Mouse (Mus musculus) hindbrain, embryonic 15.5 days (tissue): Measurements from ENCODE around the gene Gm1330. TPM values are rescaled to one million over a fixed set of nuclear protein-coding genes. Genes with fewer than 3 reads are reported as not detected.
"Not testable (repeated sequence)": the region's sequence is repeated elsewhere in the genome, so short reads cannot be mapped to it uniquely, and the experiment has no call there.

ENCODE experiments used
- ATAC-seq: fragments of 200-750 bp; cut with Nextera tagmentation; 2 replicates; pipeline ENCODE4 v1.8.0; 2017; ENCODE audit warnings: low read depth, moderate number of reproducible peaks, moderate TSS enrichment; ENCODE audit not compliant: low FRiP score
- H3K27ac ChIP-seq: fragments of 300-500 bp; sonication (generic); replicated peaks from 2 replicates; pipeline ENCODE4 v1.5.1; 2015; ENCODE audit warnings: mild to moderate bottlenecking, inconsistent platforms
- H3K27me3 ChIP-seq: fragments of 300-500 bp; sonication (generic); 2 replicates; pipeline ENCODE4 v1.6.1; 2015; ENCODE audit warnings: control low read depth, inconsistent platforms
- H3K36me3 ChIP-seq: fragments of 300-500 bp; sonication (generic); 2 replicates; pipeline ENCODE4 v1.6.1; 2015; ENCODE audit warnings: control low read depth, inconsistent platforms
- H3K4me1 ChIP-seq: fragments of 300-500 bp; sonication (generic); replicated peaks from 2 replicates; pipeline ENCODE4 v1.6.1; 2015; ENCODE audit warnings: control low read depth, inconsistent platforms
- H3K4me2 ChIP-seq: fragments of 300-500 bp; sonication (generic); 2 replicates; pipeline ENCODE4 v1.6.1; 2015; ENCODE audit warnings: moderate library complexity, mild to moderate bottlenecking, inconsistent platforms
- H3K4me3 ChIP-seq: fragments of 300-500 bp; sonication (generic); 2 replicates; pipeline ENCODE4 v1.5.1; 2015; ENCODE audit warnings: mild to moderate bottlenecking, inconsistent platforms
- H3K9ac ChIP-seq: fragments of 300-500 bp; sonication (generic); 2 replicates; pipeline ENCODE4 v1.6.1; 2015; ENCODE audit warnings: inconsistent platforms
- H3K9me3 ChIP-seq: fragments of 300-500 bp; sonication (generic); 2 replicates; pipeline ENCODE4 v1.6.1; 2016; ENCODE audit warnings: control low read depth, inconsistent platforms
- WGBS: fragments of 180-500 bp; shearing (Covaris S2); methylation state at CpG from one replicate; pipeline ENCODE4 v1.1.7; 2015; 5-methylcytosine and 5-hydroxymethylcytosine counted together
- polyA plus RNA-seq: library from polyadenylated mRNA; unstranded; fragments of >200 nt; fragmentation: Nextera tagmentation; extraction: Ambion mirVana; gene quantifications from 2 replicates; pipeline ENCODE4 v1.2.1, GENCODE M21; 2015

Gene Gm1330
- not detected in 2 replicates for polyA plus RNA-seq

GRCm38 (mm10) chr2:149003151-149003550 is at the start of gene Gm1330:
Gm1330 (minus strand) TSS chr2:149003251.
- Histone ChIP-seq H3K36me3 (no peaks in the 10 kb centered on the region), H3K4me3 (no peak within 1 kb of the TSS), H3K4me2 (no peak within 1 kb of the TSS), H3K9ac (no peak within 1 kb of the TSS), H3K27ac (no peak within 1 kb of the TSS), H3K4me1 (no peaks in the 10 kb centered on the region), H3K9me3 (no peaks in the 10 kb centered on the region), H3K27me3 (no peaks in the 10 kb centered on the region)
- no peak for ATAC-seq

- WGBS, result 78% methylated on average over 5 of the region's 5 CpGs
- H3K27me3 ChIP-seq, H3K4me1 ChIP-seq, ATAC-seq, H3K4me2 ChIP-seq, H3K9me3 ChIP-seq, H3K27ac ChIP-seq, H3K36me3 ChIP-seq, H3K4me3 ChIP-seq, H3K9ac ChIP-seq: not testable (repeated sequence)
Measured at GRCm38 (mm10) chr2:149017137-149017536, 14.1 kb upstream of the Gm1330 start, which contains the start of gene Gm10750. Gm10750 (minus strand) TSS chr2:149017237.

GRCm38 (mm10) chr2:149004826-149005225 is 1.8 kb upstream of the Gm1330 start:
- H3K9ac ChIP-seq, result no peak overlapping the region
- 83% methylated on average over 2 of the region's 2 CpGs for WGBS
- no peaks in the 10 kb centered on the region for H3K36me3 ChIP-seq
- no peak overlapping the region for H3K4me2 ChIP-seq
- no peak overlapping the region for H3K4me3 ChIP-seq
- H3K27me3 ChIP-seq, result no peaks in the 10 kb centered on the region
- no peak overlapping the region for H3K27ac ChIP-seq
- ATAC-seq, result no peak
- no peaks in the 10 kb centered on the region for H3K9me3 ChIP-seq
- no peaks in the 10 kb centered on the region for H3K4me1 ChIP-seq

GRCm38 (mm10) chr2:148995133-148995532 is 7.9 kb downstream of the Gm1330 start:
- WGBS, result 95% methylated on average over 2 of the region's 2 CpGs
- Histone ChIP-seq H3K4me3 (no peak overlapping the region), H3K4me2 (no peak overlapping the region), H3K36me3 (no peaks in the 10 kb centered on the region), H3K27ac (no peak overlapping the region), H3K9me3 (no peaks in the 10 kb centered on the region), H3K4me1 (no peaks in the 10 kb centered on the region), H3K9ac (no peak overlapping the region), H3K27me3 (no peaks in the 10 kb centered on the region)
- ATAC-seq, result no peak

Other genes with a start within 250 kb of the Gm1330 start
- gene Cst11, start 231.8 kb downstream of the Gm1330 start, polyA plus RNA-seq, result not detected in 2 replicates
- gene 8030411F24Rik, start 221.2 kb downstream of the Gm1330 start, polyA plus RNA-seq, result not detected in 2 replicates
- gene Cst12, start 213.9 kb downstream of the Gm1330 start, polyA plus RNA-seq, result not detected in 2 replicates
- not detected in 2 replicates for gene Cst8, start 204.5 kb downstream of the Gm1330 start, polyA plus RNA-seq
- gene Cst13, start 183.2 kb downstream of the Gm1330 start, polyA plus RNA-seq, result not detected in 2 replicates
- not detected in 2 replicates for gene Cst9, start 168.1 kb downstream of the Gm1330 start, polyA plus RNA-seq
- not detected in 2 replicates for gene 9230104L09Rik, start 138.2 kb downstream of the Gm1330 start, polyA plus RNA-seq
- gene Cst3, start 127.6 kb downstream of the Gm1330 start, polyA plus RNA-seq, result 672 and 703 TPM in 2 replicates
- gene Gm10750, start 14.0 kb upstream of the Gm1330 start, polyA plus RNA-seq, result not detected in 2 replicates